Mouse (Mus musculus) erythroblast, embryonic 14.5 days (primary cell): ENCODE data around the gene Rtn4r. TPM values are rescaled to one million over a fixed set of nuclear protein-coding genes. Genes with fewer than 3 reads are reported as not detected.

Experiments
- H3K27me3 ChIP-seq: 2 replicates; pipeline ENCODE4 v1.6.1; 2012; ENCODE audit warnings: inconsistent platforms; ENCODE audit not compliant: control insufficient read depth
- H3K36me3 ChIP-seq: 2 replicates; pipeline ENCODE4 v1.6.1; 2012; ENCODE audit warnings: mild to moderate bottlenecking, inconsistent platforms; ENCODE audit not compliant: control insufficient read depth
- H3K4me1 ChIP-seq: 2 replicates; pipeline ENCODE4 v1.6.1; 2012; ENCODE audit warnings: inconsistent platforms; ENCODE audit not compliant: control insufficient read depth
- H3K4me3 ChIP-seq: replicated peaks from 2 replicates; pipeline ENCODE3; 2012; ENCODE audit warnings: moderate library complexity, mild to moderate bottlenecking, inconsistent platforms
- H3K9me3 ChIP-seq: 2 replicates; pipeline ENCODE4 v1.6.1; 2012; ENCODE audit warnings: low read length, inconsistent platforms, mixed read lengths; ENCODE audit not compliant: control insufficient read depth
- GATA1 ChIP-seq: IDR thresholded peaks from 2 replicates; pipeline ENCODE4 v1.6.1; 2012; ENCODE audit warnings: low read length, inconsistent platforms, mixed read lengths
- TAL1 ChIP-seq: IDR thresholded peaks from 3 replicates; pipeline ENCODE4 v1.6.1; 2012; ENCODE audit warnings: low read length, inconsistent platforms, mixed read lengths
- polyA plus RNA-seq: library from polyadenylated mRNA; stranded (reverse); fragments of >175 nt; gene quantifications from 2 replicates; pipeline ENCODE4 v1.2.3, GENCODE M21; 2012

Rtn4r gene
- polyA plus RNA-seq, 1 experiment = 0.02 TPM

GRCm38 (mm10) chr16:18122740-18123139 is 4.7 kb upstream of the Rtn4r start:
- Histone ChIP-seq H3K36me3 (no peaks in the 10 kb centered on the region), H3K27me3 (peaks cover 22% of the 10 kb centered on the region), H3K4me3 (no peak overlapping the region), H3K4me1 (peaks cover 4% of the 10 kb centered on the region), H3K9me3 (no peaks in the 10 kb centered on the region)
- TF ChIP-seq TAL1 (no peak), GATA1 (no peak)

- TF ChIP-seq TAL1 = no peak
- H3K9me3 ChIP-seq = no peaks in the 10 kb centered on the region
- H3K4me3 ChIP-seq = no peak overlapping the region
- peaks cover 29% of the 10 kb centered on the region for H3K27me3 ChIP-seq
- H3K36me3 ChIP-seq = no peaks in the 10 kb centered on the region
- H3K4me1 ChIP-seq = peaks cover 6% of the 10 kb centered on the region
Measured at GRCm38 (mm10) chr16:18123471-18123870, 4.0 kb upstream of the Rtn4r start.

- Histone ChIP-seq H3K27me3 (peaks cover 35% of the 10 kb centered on the region), H3K9me3 (no peaks in the 10 kb centered on the region), H3K4me3 (no peak overlapping the region), H3K36me3 (no peaks in the 10 kb centered on the region), H3K4me1 (peaks cover 6% of the 10 kb centered on the region)
- TF ChIP-seq GATA1 (no peak), TAL1 (no peak)
Measured at GRCm38 (mm10) chr16:18124040-18124439, 3.4 kb upstream of the Rtn4r start.

- Histone ChIP-seq H3K9me3 (no peaks in the 10 kb centered on the region), H3K27me3 (peaks cover 41% of the 10 kb centered on the region), H3K4me3 (no peak overlapping the region), H3K4me1 (peaks cover 6% of the 10 kb centered on the region), H3K36me3 (no peaks in the 10 kb centered on the region)
- TF ChIP-seq TAL1 (no peak), GATA1 (no peak)
Measured at GRCm38 (mm10) chr16:18124626-18125025, 2.8 kb upstream of the Rtn4r start.

- H3K27me3 ChIP-seq = peaks cover 41% of the 10 kb centered on the region
- H3K4me3 ChIP-seq = no peak overlapping the region
- no peaks in the 10 kb centered on the region for H3K36me3 ChIP-seq
- H3K4me1 ChIP-seq = peaks cover 6% of the 10 kb centered on the region
- TF ChIP-seq TAL1 (no peak), GATA1 (no peak)
- H3K9me3 ChIP-seq = no peaks in the 10 kb centered on the region
Measured at GRCm38 (mm10) chr16:18125131-18125530, 2.3 kb upstream of the Rtn4r start.

GRCm38 (mm10) chr16:18126211-18126610 is 1.2 kb upstream of the Rtn4r start:
- no peak for TF ChIP-seq GATA1
- no peak for TF ChIP-seq TAL1
- Histone ChIP-seq H3K27me3 (peaks cover 41% of the 10 kb centered on the region), H3K4me1 (peaks cover 6% of the 10 kb centered on the region), H3K9me3 (no peaks in the 10 kb centered on the region), H3K36me3 (no peaks in the 10 kb centered on the region), H3K4me3 (no peak overlapping the region)

GRCm38 (mm10) chr16:18127871-18128563 is 575 bp downstream of the Rtn4r start:
- H3K4me3 ChIP-seq = peak overlapping the region; percentile 22
- no peaks in the 10 kb centered on the region for H3K36me3 ChIP-seq
- no peaks in the 10 kb centered on the region for H3K9me3 ChIP-seq
- H3K27me3 ChIP-seq = peaks cover 41% of the 10 kb centered on the region
- H3K4me1 ChIP-seq = peaks cover 6% of the 10 kb centered on the region
- TF ChIP-seq TAL1 (no peak), GATA1 (no peak)

GRCm38 (mm10) chr16:18128564-18128935 is 1.1 kb downstream of the Rtn4r start:
- H3K4me1 ChIP-seq = peaks cover 6% of the 10 kb centered on the region

GRCm38 (mm10) chr16:18129413-18129812 is 2.0 kb downstream of the Rtn4r start:
- Histone ChIP-seq H3K4me1 (peaks cover 6% of the 10 kb centered on the region), H3K9me3 (no peaks in the 10 kb centered on the region), H3K27me3 (peaks cover 41% of the 10 kb centered on the region), H3K36me3 (no peaks in the 10 kb centered on the region), H3K4me3 (no peak overlapping the region)
- TF ChIP-seq TAL1 = no peak

More at GRCm38 (mm10) chr16:18128564-18128935, 1.1 kb downstream of the Rtn4r start:
- Histone ChIP-seq H3K4me3 (no peak overlapping the region), H3K9me3 (no peaks in the 10 kb centered on the region), H3K27me3 (peaks cover 41% of the 10 kb centered on the region), H3K36me3 (no peaks in the 10 kb centered on the region)
- TF ChIP-seq GATA1 (no peak), TAL1 (no peak)

- no peak overlapping the region for H3K4me3 ChIP-seq
- H3K27me3 ChIP-seq = peaks cover 41% of the 10 kb centered on the region
- H3K36me3 ChIP-seq = no peaks in the 10 kb centered on the region
- TF ChIP-seq GATA1 = no peak
- no peak for TF ChIP-seq TAL1
- peaks cover 6% of the 10 kb centered on the region for H3K4me1 ChIP-seq
- no peaks in the 10 kb centered on the region for H3K9me3 ChIP-seq
Measured at GRCm38 (mm10) chr16:18130288-18130687, 2.8 kb downstream of the Rtn4r start.
